Mouse (Mus musculus) kidney, postnatal 0 days (tissue): ENCODE results near the gene Ufm1. TPM values are rescaled to one million over a fixed set of nuclear protein-coding genes. Genes with fewer than 3 reads are reported as not detected.

Experiments used
- ATAC-seq: fragments of 200-750 bp; cut with Nextera tagmentation; replicated peaks from 2 replicates; pipeline ENCODE4 v1.8.0; 2017; ENCODE audit warnings: low read depth, moderate number of reproducible peaks, moderate TSS enrichment, moderate library complexity; ENCODE audit not compliant: low FRiP score
- DNase-seq: peaks from one replicate; pipeline ENCODE4 v3.0.0-alpha.2; 2016; ENCODE audit warnings: low spot score
- H3K27ac ChIP-seq: fragments of 300-500 bp; sonication (generic); 2 replicates; pipeline ENCODE4 v1.5.1; 2014; ENCODE audit warnings: mild to moderate bottlenecking
- H3K27me3 ChIP-seq: fragments of 300-500 bp; sonication (generic); 2 replicates; pipeline ENCODE4 v1.6.1; 2014; ENCODE audit warnings: low read length, mixed read lengths; ENCODE audit not compliant: insufficient read depth
- H3K36me3 ChIP-seq: fragments of 300-500 bp; sonication (generic); 2 replicates; pipeline ENCODE4 v1.6.1; 2014; ENCODE audit warnings: low read length, mixed read lengths; ENCODE audit not compliant: insufficient read depth
- H3K4me1 ChIP-seq: fragments of 300-500 bp; sonication (generic); replicated peaks from 2 replicates; pipeline ENCODE4 v1.6.1; 2014; ENCODE audit warnings: antibody characterized with exemption, low read length, mixed read lengths; ENCODE audit not compliant: insufficient read depth
- H3K4me2 ChIP-seq: fragments of 300-500 bp; sonication (generic); 2 replicates; pipeline ENCODE4 v1.6.1; 2014; ENCODE audit warnings: mild to moderate bottlenecking, low read length, moderate library complexity, mixed read lengths
- H3K4me3 ChIP-seq: fragments of 300-500 bp; sonication (generic); replicated peaks from 2 replicates; pipeline ENCODE4 v1.5.1; 2014; ENCODE audit warnings: low read depth, low read length
- H3K9ac ChIP-seq: fragments of 300-500 bp; sonication (generic); 2 replicates; pipeline ENCODE4 v1.6.1; 2014; ENCODE audit warnings: low read depth, low read length
- H3K9me3 ChIP-seq: fragments of 300-500 bp; sonication (generic); replicated peaks from 2 replicates; pipeline ENCODE4 v1.6.1; 2016; ENCODE audit warnings: low read length, inconsistent platforms, mixed read lengths
- CTCF ChIP-seq: IDR thresholded peaks from 2 replicates; pipeline ENCODE4 v1.5.1; 2016; ENCODE audit warnings: antibody characterized with exemption, low read depth, mild to moderate bottlenecking, moderate library complexity
- WGBS: fragments of 180-500 bp; shearing (Covaris S2); extraction: QIAGEN DNeasy Blood & Tissue Kit; methylation state at CpG from one replicate; pipeline ENCODE4 v1.1.7; 2014; 5-methylcytosine and 5-hydroxymethylcytosine counted together
- polyA plus RNA-seq: library from polyadenylated mRNA; unstranded; fragments of >200 nt; fragmentation: Nextera tagmentation; extraction: Ambion mirVana; gene quantifications from 2 replicates; pipeline ENCODE4 v1.2.1, GENCODE M21; 2015

The Ufm1 gene
- 128 and 130 TPM in 2 replicates for polyA plus RNA-seq

GRCm38 (mm10) chr3:53863383-53864220, at the start of gene Ufm1:
TSS of gene Ufm1 (minus strand) at chr3:53863830.
- no peaks in the 10 kb centered on the region for H3K9me3 ChIP-seq
- under 1% methylated on average over 58 of the region's 58 CpGs for WGBS
- peak; percentile 98 for ATAC-seq
- H3K27me3 ChIP-seq: no peaks in the 10 kb centered on the region
- peak within 1 kb of the TSS; percentile 76 for H3K4me3 ChIP-seq
- peak within 1 kb of the TSS; percentile 54; the same call in 1 of the 2 replicates for H3K27ac ChIP-seq
- H3K9ac ChIP-seq: peak within 1 kb of the TSS; percentile 76
- H3K4me2 ChIP-seq: peak within 1 kb of the TSS; percentile 59
- TF ChIP-seq CTCF: no peak; the same call in 1 of the 2 replicates
- DNase-seq: peak; percentile 99
- 0 out of 2 replicates have a peak, but pooled peaks cover 9% of the 10 kb centered on the region for H3K4me1 ChIP-seq
- H3K36me3 ChIP-seq: peaks cover 21% of the 10 kb centered on the region

- Histone ChIP-seq H3K9ac (no peak overlapping the region), H3K27ac (no peak overlapping the region)
- no peak for ATAC-seq
Measured at GRCm38 (mm10) chr3:53890619-53891540, 27.2 kb upstream of the Ufm1 start.

GRCm38 (mm10) chr3:53871596-53871995, 8.0 kb upstream of the Ufm1 start:
- no peak for TF ChIP-seq CTCF
- ATAC-seq: no peak
- 97% methylated on average over 1 of the region's 1 CpGs for WGBS
- Histone ChIP-seq H3K4me2 (no peak overlapping the region), H3K9ac (no peak overlapping the region), H3K27ac (no peak overlapping the region), H3K36me3 (no peaks in the 10 kb centered on the region), H3K4me3 (no peak overlapping the region), H3K4me1 (0 out of 2 replicates have a peak, but pooled peaks cover 2% of the 10 kb centered on the region), H3K27me3 (no peaks in the 10 kb centered on the region), H3K9me3 (no peaks in the 10 kb centered on the region)
- no peak for DNase-seq

More at GRCm38 (mm10) chr3:53890619-53891540, 27.2 kb upstream of the Ufm1 start:
- Histone ChIP-seq H3K4me1 (no peaks in the 10 kb centered on the region), H3K4me3 (no peak overlapping the region), H3K4me2 (no peak overlapping the region), H3K27me3 (no peaks in the 10 kb centered on the region), H3K36me3 (no peaks in the 10 kb centered on the region), H3K9me3 (no peaks in the 10 kb centered on the region)
- no peak for TF ChIP-seq CTCF
- peak; percentile 33 for DNase-seq
- WGBS: 87% methylated on average over 12 of the region's 12 CpGs

- Histone ChIP-seq H3K36me3 (no peaks in the 10 kb centered on the region), H3K27me3 (no peaks in the 10 kb centered on the region), H3K4me1 (0 out of 2 replicates have a peak, but pooled peaks cover 2% of the 10 kb centered on the region), H3K27ac (no peak overlapping the region), H3K9me3 (no peaks in the 10 kb centered on the region), H3K4me3 (no peak overlapping the region), H3K4me2 (no peak overlapping the region), H3K9ac (no peak overlapping the region)
- TF ChIP-seq CTCF: no peak
- ATAC-seq: no peak
- DNase-seq: no peak
- 84% methylated on average over 6 of the region's 6 CpGs for WGBS
Measured at GRCm38 (mm10) chr3:53870482-53870881, 6.9 kb upstream of the Ufm1 start.

- DNase-seq (peak; percentile 40), ATAC-seq (no peak)
- 0 out of 2 replicates have a peak, but pooled peaks cover 2% of the 10 kb centered on the region for H3K4me1 ChIP-seq
- no peak for TF ChIP-seq CTCF
- no peak overlapping the region for H3K4me2 ChIP-seq
- 13% methylated on average over 1 of the region's 1 CpGs for WGBS
- no peaks in the 10 kb centered on the region for H3K36me3 ChIP-seq
- no peaks in the 10 kb centered on the region for H3K9me3 ChIP-seq
- no peak overlapping the region for H3K4me3 ChIP-seq
- peak overlapping the region; percentile 81 for H3K27ac ChIP-seq
- no peaks in the 10 kb centered on the region for H3K27me3 ChIP-seq
- no peak overlapping the region for H3K9ac ChIP-seq
Measured at GRCm38 (mm10) chr3:53869263-53869662, 5.6 kb upstream of the Ufm1 start.

GRCm38 (mm10) chr3:53868212-53868611, 4.6 kb upstream of the Ufm1 start:
- Histone ChIP-seq H3K27me3 (no peaks in the 10 kb centered on the region), H3K4me1 (0 out of 2 replicates have a peak, but pooled peaks cover 2% of the 10 kb centered on the region), H3K27ac (no peak overlapping the region), H3K4me3 (no peak overlapping the region), H3K9me3 (no peaks in the 10 kb centered on the region), H3K36me3 (no peaks in the 10 kb centered on the region), H3K9ac (no peak overlapping the region), H3K4me2 (no peak overlapping the region)
- TF ChIP-seq CTCF: no peak
- no peak for DNase-seq
- no peak for ATAC-seq
- 80% methylated on average over 4 of the region's 4 CpGs for WGBS
